Mouse (Mus musculus) right cerebral cortex, postnatal 14 days (tissue): ENCODE measurements at regions not wholly inside any gene's neighbourhood (a gene's known extent, or its start where the extent isn't known, plus 50 kb on each side); places are given as distances from the start of the nearest gene placed in this dataset.

Experiments
- DNase-seq: peaks from one replicate; pipeline ENCODE4 v3.0.0; 2022

DNA sequence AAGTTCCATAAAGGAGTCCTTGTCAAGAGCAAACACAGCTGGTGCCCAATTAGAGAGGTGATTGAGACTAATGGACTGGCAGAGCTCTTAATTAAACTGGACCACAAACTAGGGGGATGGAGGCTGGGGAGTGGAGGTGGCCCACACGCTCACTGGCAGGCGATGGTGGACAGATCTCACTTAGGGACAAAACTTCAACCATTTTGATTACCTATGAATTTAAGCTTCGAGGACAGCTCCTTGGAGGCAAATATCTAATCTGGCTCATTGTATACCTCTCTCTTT is 133.8 kb upstream of the Jun start:
- no peak for DNase-seq

DNA sequence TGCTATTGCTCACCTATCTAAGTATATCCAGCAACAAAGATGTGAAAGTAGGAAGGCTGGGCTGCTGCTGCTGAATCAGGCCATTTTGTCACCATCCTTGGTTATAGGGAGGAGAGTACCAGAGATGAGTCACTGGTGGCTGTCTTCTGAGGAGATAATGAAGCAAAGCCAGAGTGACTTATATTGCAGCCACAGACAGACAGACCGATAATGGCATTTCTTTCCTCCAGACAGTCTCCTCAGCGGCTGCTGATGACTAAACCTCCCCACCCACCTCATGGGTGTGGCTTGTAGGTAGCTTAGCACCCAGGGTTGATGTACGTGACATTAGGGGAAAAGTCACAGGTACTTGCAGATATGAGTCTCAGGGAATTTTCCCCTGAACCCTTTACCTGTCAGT is 136.1 kb upstream of the Jun start:
- no peak for DNase-seq

DNA sequence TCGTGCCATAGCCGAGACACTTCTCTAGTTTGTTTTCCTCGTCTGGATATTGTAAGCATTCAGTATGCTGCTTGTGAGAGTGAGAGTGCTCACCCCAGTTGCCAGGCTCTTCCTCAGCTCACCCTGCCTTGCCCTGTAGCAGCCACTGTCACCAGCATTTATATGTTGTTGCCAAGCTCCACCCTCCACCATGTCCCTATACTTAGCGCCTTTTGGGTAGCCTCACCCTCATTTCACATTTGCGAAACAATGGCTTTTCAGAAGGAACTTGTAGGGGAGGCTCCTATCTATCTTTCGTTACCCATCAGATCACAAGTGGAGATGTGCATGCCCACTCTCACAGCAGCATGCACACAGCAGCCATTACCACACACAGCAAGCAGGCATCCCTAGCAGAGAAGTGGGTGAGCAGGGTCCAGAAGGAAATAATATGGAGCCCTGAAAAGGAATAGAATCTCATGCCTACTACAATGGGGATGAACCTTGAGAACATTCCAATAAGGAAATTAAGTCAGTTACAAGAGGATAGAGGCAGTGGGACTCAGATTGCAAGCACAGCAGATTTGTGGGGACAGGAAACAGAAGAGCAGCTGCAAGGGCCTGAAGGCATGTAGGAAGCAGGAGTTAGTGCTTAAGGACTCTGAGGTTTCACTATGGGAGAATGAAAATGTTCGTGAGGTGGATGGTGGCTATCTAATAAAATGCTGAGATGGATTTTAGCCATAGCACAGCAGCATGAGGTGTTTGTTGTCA is 139.8 kb upstream of the Jun start:
- no peak for DNase-seq

- DNase-seq, result no peak
These were observed 140.5 kb upstream of the Jun start for GRCm38 (mm10) chr4:95192562-95192961.

DNA sequence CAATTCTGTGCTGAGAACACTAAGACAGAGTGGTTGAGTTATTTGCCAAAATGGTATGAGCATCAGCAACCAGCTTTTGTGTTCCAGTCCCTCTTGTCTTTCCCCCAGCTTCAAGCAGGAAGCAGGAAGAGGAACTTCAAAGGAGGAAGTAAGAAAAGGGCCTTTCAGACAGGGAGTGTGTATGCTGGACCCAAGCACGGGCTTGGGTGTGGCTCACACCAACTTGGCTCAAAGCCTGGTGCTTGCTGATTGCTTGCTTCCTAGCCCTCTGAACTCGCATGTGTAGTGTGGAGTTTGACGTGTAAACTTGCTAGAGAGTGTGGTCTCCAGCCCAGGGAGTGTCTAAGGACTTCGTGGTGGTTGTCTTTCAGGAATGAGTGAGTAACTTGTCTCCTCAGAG is 141.0 kb upstream of the Jun start:
- DNase-seq, result peak; percentile 14

GRCm38 (mm10) chr4:95193473-95193872 is 141.5 kb upstream of the Jun start:
- no peak for DNase-seq

DNA sequence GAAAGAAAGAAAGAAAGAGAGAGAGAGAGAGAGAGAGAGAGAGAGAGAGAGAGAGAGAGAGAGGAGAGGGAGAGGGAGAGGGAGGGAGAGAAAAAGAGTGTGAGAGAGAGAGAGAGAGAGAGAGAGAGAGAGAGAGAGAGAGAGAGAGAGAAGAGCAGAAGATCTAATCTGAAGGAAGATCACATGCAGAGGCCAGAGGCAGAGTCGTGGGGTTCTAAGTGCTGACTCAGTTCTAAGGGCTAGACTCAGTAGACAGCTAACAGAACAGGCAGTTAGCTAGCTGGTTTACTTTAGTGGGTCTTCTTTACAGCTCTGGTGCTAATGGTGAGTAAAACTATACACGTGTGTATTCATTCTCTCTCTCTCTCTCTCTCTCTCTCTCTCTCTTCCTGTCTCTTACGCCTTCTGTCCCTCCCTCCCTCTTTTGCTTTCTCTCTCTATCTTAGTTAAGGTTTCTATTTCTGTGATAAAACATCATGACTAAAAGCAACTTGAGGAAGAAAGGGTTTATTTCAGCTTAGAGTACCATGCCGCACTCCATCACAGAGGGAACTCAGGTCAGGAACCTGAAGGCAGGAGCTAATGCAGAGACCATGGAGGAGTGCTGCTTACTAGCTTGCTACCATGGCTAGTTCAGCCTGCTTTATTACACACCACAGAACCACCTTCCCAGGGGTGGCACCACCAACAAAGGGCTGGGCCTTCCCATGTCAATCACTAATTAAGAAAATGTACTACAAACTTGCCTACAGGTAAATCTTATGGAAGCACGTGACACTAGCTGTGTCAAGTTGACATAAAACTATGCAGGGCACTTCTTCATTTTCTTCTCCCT is 142.8 kb upstream of the Jun start:
- DNase-seq, result no peak

DNA sequence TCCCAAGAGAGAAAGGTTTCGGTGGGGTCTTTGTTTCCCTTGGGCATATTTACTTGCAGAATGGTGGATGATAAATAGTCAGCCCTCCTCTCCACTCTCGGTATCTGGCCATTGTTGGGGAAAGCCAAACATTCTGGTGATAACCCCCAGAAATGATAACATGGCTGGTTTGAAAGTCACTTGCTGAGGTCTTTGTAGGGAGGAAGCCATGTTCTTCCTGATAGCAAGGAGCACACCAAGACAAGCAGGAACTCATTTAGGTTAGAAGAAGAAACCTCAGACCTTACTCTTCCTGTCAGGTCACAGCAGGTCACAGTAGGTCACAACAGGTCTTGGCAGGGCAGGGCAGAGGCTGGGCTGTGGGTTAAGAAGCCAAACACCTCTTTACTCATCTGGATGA is 144.1 kb upstream of the Jun start:
- DNase-seq, result no peak

GRCm38 (mm10) chr4:95197077-95197711 is 145.2 kb upstream of the Jun start:
- DNase-seq, result peak; percentile 14

DNA sequence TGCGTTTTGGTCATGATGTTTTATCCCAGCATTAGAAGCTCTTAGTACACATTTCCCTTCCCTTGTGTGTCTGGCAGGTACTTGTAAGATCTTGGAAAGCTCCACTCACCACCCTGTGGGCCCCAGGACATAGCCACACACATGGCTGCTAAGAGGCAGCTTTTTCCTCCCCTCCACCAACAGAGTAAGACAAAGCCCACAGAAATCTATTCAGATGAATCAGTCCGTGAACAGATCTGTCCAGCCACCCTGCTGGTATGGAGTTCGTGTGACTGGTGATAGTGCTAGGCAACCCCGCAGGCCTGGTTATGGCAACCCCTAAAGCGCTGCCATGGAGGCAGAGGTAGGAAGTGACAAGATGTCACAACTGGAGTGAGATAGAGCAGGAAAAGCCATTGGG is 147.4 kb upstream of the Jun start:
- DNase-seq, result no peak

- no peak for DNase-seq
These were observed 148.1 kb upstream of the Jun start for GRCm38 (mm10) chr4:95200130-95200529.

DNA sequence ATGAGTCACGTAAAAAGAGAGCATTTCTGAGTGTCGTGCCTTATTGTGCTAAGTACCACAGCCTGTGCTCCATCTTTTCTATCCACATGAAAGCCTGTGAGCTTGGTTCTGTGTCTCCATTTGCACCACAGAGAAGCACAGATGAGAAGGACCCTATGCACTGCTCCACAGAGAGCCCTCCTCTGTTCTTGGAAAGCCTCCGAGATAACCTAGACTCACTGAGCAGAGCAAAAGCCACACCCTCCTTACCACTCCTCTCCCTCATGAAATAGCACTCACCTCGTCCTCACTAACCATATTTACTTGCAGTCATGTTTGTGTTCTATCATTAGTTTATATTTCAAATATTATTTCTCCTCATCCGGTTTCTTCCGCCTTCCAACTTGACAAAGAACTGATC is 150.5 kb upstream of the Jun start:
- DNase-seq, result no peak

DNA sequence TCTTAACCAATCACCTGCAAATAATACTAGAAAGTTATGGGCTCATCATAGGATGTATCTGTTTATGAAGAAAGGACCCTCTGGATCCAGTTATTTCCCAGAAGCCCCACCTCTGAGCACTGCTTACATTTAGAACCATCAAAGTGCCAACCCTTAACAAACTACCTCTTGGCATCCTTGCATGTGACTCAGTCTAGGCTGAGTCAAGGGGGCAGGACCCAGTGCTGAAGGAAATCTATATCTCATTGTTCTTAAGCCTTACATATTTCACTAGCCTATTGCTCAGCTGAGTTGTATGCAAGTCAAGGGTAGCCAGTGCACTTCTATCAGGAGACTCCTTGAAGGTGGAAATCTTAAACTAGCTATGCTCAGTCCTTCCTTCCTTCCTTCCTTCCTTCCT is 151.6 kb upstream of the Jun start:
- no peak for DNase-seq

DNA sequence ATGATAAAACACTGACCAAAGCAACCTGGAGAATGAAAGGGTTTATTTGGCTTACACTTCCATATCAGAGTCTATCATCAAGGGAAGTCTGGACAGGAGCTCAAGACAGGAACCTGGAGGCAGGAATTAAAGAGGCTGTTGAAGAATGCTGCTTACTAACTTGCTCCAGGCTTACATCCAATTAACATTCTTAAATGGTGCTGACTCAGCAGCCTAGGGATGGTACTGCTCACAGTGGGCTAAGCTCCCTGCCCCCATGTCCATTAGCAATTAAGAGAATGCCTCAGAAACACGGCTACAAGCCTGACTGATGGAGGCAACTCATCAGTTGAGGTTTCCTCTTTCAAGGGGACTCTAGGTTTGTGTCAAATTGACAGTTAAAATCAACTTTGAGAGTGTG is 153.3 kb upstream of the Jun start:
- DNase-seq, result no peak

GRCm38 (mm10) chr4:95207783-95208182 is 155.8 kb upstream of the Jun start:
- DNase-seq, result no peak

- DNase-seq, result no peak
These were observed 156.8 kb upstream of the Jun start for GRCm38 (mm10) chr4:95208827-95209226.

- DNase-seq, result no peak
These were observed 157.5 kb upstream of the Jun start for GRCm38 (mm10) chr4:95209322-95210119.

DNA sequence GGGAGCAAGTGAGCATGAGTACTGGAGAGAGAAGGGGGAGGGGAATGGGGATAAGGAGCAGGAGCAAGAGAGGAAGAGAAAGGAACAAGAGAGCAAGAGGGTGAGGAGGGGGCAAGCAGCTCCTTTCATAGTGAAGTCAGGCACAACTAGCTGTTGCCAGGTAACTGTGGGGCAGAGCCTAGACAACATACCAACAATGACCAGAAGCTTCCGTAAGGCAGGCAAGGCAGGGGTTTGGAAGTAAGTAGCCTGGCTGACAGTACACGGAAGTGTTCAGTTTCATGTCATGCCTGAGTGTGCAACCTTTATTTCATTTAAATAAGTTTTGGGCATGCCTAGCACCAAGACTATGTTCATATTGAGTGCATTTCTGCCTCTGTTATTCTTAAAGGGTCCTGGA is 160.5 kb upstream of the Jun start:
- DNase-seq, result no peak

DNA sequence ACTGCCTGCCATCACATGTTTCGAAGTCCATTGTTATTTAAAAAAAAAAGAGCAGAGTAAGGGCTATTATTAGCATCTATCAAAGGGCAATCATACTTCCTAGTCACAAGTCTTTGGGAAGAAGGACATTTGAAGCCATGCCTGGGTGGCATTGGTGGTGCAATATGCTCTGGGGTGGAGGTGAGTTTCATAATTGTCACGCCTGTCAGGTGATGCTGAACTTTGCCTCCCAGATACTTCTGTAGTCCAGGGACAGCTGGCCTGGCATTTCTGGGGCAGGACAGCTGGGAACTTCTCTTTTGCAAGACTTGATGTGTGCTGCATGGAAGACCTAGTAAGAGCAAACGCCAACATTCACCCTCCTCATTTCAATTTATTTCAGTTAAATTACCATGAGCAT is 161.0 kb upstream of the Jun start:
- no peak for DNase-seq

- DNase-seq, result no peak
These were observed 162.0 kb upstream of the Jun start for GRCm38 (mm10) chr4:95214026-95214425.

- DNase-seq, result no peak
These were observed 163.2 kb upstream of the Jun start for GRCm38 (mm10) chr4:95215187-95215586.

DNA sequence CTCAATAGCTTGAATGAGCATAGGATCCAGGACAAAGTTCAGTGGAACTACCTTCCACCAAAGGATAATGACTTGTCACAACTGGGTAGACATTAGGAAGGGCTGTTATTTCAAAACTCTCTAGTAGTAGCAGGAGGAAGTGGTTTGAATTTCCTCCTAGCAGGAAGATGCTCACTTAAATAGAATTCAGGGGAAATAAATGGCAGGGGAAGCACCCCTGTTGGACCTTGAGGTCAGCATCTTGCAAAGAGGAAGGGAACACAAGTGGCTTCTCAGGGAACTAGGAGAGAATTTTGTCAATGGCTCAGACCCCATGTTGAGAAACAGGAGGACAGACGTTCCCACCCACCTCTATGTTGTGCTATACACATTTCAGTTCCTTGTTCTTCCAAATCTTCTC is 178.4 kb upstream of the Jun start:
- no peak for DNase-seq

GRCm38 (mm10) chr4:95233034-95233433 is 181.0 kb upstream of the Jun start:
- no peak for DNase-seq
